Mouse (Mus musculus): ENCODE results near the gene Ptprs. TPM values are rescaled to one million over a fixed set of nuclear protein-coding genes. Genes with fewer than 3 reads are reported as not detected.

Ptprs gene
- polyA plus RNA-seq, 2 experiments from 2014 or later: 6.5 to 8.6 TPM

DNA sequence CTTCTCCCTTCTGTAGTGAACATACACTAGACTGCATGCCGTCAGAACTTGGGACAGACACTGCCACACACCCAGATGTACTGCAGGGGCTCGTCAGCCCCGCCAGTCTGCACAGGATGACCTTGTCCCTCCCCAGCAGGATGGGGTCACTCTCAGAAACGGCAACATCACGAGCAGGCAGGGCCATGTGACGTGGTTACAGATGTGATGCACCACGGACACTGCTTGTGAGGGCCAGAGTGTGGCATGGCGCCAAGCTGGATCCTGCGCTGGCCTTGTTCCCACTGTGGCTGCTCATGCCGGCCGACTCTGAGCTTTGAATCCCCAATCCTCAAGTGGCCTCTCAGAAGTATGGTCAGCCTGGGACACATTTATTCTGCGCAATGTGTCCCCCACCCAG lies 58.0 kb downstream of the Ptprs start:
- no peak for ATAC-seq

DNA sequence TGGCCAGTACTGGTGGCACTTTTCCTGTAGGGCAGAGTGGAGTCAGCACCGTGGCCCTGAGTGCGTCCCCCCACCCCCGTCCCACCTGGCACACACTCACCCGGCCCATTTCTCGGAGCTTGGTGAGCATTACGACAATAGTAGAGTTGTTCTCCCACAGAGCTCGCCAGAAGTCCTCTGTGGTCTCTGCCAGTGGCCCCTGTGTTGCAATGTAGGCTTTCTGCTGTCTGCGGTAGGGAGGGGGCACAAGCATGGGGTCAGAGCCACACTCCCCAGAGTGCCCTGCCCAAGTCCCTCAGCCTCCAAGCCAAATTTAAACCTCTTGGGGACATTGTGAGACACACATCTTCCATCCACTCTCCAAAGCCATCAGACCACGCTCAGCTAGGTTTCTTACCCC lies 61.5 kb downstream of the Ptprs start:
- ATAC-seq: no peak

DNA sequence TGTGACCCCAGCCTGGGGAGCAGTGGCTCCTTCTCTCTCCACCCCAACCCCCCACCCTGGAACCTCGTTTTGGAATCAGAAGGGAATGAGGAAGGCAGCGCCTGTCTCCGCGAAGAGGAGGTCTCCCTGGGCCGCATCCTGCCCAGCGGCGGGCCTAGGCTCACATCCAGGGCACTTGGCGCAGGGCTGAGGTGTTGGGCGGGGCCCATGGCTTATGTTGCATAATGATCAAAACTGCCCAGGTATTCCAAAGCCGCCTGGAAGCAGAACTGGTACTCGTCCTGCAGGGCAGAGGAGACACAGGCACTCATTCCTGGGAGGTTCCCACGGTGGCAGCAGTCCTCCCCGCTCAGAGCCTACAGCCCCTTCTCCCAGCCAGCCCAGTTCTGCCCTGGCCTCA lies 63.2 kb downstream of the Ptprs start:
- ATAC-seq: no peak

DNA sequence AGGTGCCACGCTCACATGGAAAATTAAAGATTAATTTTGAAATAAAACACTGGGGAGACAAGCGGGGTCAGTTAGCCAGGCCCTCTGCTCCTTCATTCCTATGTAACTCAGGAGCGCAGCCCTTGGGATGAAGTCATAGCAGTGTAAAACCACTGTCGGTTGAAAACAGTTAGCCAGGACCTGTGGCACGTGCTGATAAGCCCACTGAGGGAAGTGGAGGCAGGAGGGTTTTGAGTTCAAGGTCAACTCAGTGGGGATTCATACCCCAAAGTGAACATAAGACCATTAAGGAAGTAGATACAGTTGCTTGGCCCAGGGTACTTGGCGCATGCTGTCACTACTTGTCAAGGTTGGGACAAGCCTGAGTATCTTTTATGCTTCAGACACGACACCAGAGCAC lies 64.8 kb downstream of the Ptprs start:
- no peak for ATAC-seq

DNA sequence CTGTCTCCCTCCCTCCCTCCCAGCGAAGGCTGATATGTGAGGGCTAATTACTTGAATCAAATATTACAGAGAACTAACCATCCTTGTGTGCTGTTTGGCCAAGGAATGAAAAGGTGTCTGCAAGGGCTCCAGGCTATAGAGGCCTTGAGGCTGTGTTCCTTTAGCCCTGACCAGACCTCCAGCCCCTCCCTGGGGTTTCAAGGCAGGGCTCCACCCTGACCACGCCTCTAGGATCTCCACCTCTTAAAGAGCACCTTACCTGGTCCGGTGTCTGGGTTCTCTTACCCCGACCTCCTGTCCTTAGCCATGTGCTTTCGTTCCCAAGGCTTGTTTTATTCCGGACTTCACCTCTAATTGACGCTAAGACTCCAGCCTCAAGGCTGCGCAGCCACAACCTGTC lies 66.5 kb downstream of the Ptprs start:
- no peak for ATAC-seq

DNA sequence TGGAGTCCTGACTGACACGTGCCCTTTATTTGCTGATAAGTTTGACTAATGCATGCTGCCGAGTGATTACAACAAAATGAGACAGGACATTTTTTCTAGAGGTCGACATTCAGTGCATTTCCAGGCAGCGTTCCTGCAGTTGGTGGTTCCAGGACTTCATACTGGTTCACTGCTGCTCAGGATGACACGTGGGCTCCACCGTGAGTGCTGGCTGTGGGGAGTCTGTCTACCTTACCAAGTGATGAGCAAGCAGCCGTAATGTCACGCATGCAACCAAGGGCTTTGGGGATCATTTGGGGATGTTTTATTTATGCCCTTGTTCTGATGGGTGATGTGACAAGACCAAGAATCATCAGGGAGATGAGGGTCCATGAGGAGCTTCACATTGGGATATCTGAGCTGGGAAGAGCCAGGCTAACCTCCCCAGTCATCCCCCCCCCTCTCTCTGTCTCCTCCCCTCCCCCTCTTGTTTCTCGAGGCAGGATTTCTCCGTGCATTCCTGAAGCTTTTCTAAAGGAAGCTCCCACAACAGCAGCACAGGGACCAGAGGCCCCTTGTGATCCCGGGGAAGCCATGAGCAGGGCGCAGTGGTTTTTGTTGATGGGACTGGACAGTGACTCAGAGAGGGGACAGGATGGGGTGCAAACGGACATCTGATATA lies 67.2 kb downstream of the Ptprs start:
- no peak for ATAC-seq

DNA sequence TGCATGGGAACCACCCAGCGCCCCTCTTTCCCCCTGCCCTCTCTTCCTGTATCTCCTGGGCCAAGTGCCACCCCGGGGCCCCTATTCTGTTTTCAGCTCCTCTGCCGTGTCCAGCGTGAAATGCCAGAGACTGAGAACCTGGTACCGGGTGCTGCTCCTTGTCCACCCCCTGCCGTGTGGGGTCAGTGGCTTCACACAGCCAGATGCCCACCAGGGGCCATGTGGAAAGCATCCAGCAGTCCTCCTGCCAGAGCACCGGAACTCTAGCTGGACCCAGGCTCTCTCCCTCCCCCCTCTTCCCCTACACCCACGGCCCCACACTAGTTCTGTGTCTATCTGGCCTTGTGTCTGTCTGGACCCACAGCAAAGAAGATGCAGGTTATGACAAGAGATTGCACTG lies 68.9 kb downstream of the Ptprs start:
- ATAC-seq: no peak

DNA sequence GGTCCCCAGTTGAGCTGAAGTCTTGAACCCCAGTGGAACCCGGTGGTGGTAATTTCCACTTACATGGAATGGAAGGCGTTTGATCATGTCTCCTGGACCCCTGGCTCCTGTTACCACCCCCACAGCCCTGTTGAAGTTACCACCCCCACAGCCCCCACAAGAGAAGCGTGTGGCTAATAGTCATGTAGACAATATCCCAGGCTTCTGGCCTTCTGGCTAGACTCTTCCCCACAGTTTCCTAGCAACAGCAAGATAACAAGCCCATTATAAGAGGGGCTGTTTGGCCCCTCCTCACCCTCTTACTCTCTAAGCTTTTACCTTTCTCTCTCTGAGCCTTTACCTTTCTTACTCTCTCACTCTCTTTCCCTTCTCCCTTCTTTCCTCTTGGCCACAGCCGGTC lies 69.4 kb downstream of the Ptprs start:
- ATAC-seq: no peak

DNA sequence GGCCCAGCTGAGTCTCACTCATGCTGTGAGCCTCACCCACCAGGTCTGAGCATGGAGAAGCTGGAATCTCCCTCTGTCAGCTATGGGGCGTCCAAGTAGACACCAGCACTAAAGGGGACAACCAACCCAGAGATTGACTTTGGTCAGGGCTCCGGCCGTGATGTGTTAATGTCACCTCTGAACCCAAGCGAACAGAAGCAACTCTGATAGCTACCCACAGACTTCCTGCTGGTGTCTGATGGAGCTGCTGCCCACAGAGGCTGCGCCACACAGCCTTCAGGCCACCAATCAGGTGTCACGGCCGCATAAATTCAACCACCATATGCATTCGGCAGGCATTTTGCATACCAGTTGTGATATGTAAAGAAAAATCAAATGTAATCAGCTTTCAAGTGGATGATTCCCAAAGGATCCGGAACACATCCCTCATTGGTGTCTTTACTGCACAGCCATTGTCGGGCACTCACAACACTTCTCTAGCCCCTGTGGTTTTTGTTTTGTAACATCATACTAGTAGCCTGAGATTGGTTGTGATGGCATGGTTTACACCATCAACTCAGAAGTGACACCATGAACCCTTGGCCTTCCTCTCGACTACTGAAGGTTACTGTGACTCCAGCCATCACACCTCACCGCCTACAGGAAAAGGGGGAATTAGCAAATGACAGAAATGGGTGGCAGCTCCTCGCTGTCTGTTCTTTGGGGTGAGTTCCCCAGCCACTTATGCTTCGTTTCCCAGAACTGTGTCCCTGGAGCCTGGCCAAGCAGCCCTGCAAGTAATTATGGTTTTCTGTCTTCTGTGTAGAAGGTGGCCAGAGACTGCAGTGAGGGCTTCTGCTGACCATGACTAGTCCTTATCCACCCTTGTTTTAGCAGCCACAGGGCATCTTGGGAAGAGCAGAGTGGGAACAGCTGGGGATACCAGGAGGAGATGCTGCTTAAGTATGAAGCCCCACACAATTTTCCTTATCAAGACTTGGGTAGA lies 70.1 kb downstream of the Ptprs start:
- no peak for ATAC-seq

DNA sequence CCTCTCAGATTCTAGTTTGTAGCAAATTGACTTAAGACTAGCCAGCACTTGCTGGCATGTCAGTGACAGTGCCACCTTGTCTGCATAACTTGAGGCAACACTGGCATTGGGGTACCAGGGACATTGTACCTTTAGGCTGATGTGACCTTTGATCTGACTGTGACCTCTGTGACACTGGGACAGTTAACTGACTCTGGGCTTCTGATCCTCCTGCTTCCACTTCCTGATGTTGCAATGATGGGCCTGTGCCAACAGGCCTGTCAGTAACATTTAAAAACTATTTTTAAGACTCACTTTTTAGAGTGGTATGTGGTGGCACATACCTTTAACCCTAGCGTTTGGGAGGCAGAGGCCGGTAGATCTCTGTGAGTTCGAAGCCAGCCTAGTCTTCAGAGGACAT lies 70.9 kb downstream of the Ptprs start:
- ATAC-seq: no peak

DNA sequence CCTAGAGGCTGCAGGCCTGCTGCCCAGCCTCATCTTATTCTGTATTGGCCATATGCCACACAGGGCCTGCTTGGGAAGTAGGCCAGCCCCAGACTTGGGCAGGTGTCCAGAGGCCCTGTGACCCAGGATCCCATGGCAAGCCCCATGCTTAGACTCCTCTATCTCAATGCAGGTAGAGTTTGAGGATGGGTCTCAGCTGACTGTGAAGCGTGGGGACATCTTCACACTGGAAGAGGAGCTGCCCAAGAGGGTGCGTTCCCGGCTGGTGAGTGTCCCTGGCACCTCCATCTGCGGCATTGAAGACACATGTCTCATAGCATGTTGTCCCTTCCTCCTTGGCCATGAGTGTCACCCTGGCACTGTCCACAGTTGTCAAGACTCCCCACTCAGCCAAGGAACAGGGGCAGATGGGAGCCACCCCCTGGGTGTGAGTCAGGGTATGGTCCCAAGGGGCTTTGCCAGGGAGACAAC lies 75.2 kb downstream of the Ptprs start:
- no peak for ATAC-seq

DNA sequence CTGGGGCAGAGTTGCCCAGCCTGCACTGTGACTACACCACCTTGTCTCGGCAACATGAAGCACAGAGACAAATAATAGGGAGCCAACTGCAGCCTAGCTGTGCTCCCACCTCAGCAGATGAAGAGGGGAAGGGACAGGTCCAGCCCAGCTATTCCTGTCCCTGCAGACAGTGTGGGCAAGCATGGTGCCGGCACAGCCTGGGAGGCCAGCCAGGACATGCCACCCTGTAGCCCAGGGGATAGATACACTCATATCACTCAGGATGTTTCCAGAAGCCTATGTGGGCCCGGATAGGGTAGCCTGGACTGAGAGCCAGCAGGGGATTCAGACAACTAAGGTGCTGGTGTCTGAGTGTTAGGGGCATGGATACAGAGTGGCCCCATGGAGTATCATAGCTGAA lies 76.1 kb downstream of the Ptprs start:
- no peak for ATAC-seq

DNA sequence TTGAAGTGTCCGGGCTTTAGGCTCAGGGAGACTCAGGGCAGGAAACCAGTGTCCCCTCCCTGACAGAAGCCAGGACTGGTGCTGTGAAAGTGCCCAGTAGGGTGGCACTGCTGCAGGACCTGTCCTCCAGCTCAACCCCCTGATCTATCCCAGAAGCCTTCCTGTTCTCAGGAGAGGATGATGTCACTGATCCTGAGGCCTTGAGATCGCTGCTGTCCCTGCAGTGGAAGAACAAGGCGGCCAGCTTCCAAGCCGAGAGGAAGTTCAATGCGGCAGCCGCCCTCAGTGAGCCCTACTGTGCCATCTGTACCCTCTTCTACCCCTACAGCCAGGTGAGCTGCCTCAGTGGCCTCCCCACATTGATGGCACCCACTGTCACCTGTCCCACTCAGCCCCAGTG lies 80.2 kb downstream of the Ptprs start:
- ATAC-seq: no peak

DNA sequence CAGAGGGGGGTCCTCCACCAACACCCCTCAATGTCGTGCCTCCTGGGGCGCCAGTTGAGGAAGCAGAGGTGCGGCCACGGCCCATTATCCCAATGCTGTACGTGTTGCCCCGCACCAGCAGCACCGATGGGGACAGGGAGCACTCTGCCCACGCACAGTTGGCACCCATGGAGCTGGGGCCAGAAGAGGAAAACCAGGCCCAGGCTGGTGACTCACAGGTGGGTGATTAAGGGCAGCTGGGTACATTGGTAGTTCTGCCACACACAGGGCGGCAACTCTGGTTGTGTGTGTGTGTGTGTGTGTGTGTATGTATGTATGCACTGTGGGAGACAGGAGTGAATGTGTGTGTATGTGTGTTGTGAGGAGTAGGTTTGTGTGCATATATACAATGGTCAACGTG lies 82.4 kb downstream of the Ptprs start:
- no peak for ATAC-seq

DNA sequence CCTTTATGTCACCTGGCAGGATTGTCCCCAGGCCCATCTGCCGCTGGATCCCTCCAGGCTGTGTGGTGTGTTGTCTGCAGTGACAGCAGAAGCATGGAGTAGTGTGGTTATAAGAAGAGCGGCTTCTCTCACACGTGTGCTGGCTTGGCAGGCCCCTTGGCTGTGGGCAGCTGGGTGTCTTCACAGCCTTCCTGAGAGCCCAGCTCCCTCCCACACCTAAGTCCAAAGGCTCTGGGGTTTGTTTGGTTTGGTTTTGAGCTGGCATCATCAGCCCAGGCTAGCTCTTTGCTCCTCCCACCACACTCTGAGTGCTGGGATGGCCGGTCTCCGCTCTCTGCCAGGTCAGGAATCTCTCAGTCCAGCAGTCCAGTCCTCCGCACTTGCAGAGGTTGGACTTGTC lies 83.0 kb downstream of the Ptprs start:
- ATAC-seq: no peak

DNA sequence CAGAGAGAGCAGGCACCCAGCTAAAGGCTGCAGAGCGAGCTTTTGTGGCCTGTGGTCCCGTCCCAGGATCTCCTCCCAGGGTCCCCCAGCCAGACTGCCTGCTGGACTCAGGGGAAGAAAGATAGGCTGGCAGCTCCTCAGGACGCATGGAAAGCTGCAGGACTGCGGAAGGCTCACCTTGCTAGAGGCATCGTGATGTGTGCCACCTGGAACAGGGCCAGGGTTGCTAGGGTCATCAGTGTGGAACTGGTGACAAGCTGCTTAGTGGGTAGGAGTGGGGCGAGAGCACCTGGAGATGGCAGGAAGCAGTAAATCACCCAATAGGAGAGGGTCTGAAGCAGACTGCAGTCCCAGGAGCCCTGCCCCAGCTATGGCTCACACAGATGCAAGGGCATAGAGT lies 88.7 kb downstream of the Ptprs start:
- no peak for ATAC-seq

DNA sequence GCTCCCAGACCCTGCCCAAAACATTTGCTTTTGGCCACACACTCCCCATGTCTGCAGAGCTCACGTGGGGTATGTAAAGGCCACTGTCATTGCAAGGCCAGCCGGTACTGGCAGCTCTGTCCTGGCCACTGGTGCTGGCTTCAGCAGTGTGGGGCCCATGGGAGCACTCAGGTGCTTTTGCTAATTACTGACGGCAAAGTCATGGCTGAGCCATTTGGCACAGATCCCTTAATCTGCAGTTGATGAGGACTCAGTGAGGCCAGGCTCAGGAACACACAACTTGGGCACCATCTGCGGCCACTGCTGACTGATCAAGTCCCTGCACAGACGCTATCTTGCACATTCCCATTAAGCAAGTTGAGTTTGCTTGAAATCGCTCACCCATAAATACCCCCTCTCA lies 91.4 kb downstream of the Ptprs start:
- no peak for ATAC-seq

DNA sequence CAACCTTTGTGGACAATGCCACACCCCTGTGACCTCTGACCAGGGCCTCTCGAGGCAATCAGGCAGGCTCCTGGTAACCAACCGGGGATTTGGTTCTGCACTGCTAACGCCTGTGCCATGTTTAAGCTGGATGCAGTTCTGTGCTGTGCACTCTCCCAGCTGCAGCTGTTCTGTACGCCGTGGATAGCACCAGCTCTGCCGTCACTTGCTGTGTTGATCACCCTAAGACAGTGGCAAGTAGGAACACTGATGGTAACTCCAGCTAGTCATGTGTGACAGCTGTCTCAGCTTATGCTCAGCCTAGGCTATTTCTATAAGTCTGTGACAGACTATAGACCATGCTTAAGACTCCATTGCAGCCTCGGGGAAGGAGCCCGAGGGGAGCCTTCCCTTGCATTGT lies 93.3 kb downstream of the Ptprs start:
- no peak for ATAC-seq

DNA sequence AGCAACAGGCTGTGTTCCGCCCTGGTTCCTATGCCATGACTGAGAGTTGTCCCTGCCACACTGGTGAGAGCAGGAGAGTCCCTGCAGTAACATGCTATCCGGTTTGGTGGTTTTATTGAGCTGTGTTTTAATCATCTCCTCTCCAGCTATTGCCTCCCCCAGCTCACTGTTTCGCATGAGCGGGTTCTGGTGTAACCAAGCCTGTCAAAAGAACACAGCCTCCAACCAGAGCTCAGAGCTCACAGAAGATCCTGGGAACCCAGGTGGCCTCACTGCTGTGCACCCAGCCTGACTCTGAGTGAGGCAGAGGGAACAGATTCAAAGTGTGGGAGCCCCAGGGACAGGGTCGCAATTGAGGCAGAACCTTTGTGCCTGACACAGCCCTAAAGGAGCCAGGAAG lies 95.1 kb downstream of the Ptprs start:
- no peak for ATAC-seq

DNA sequence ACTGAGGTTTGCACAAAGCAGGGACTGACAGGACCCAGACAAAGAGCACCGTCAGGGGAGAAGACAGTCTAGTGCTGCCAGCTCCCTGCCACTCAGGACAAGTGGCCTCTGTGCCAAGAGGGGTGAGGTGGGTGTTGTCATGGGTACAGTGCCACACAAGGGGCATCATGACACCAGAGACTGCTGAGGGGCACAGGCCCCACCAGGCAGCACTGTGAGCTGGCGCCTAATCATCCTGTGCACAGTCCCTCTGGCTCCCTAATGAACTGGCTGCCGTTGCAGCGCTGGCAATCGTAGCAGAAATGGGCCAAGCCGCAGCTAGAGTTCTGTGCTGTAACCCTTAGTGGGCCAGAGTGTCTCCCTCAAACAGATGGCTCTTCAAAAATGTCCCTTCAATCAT lies 96.0 kb downstream of the Ptprs start:
- no peak for ATAC-seq

DNA sequence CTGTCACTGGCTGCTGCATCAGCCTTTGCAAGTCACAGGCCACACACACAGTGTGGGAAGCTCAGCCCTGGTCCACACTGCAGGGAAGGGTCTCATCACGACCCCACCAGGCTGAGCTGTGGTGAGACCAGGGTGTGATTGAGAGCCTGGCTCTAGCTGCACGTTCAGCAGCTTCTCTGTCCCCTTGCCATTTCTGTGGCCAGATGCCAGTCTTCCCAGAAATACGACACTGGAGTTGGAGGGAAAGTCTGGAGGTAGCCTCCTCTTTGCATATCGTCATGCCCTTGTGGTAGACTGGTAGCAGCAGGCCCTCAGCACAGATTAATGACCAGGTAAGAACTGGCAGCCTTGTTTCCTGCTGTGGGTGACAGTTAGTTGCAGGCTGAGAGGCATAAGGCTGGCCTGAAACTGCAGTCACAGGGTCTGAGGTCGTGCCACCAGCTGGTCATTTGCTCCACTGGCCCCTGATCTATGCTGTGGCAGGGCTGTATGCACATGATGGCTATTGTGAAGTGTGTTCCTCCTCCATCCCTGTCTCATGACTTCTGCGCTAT lies 96.9 kb downstream of the Ptprs start:
- ATAC-seq: no peak

DNA sequence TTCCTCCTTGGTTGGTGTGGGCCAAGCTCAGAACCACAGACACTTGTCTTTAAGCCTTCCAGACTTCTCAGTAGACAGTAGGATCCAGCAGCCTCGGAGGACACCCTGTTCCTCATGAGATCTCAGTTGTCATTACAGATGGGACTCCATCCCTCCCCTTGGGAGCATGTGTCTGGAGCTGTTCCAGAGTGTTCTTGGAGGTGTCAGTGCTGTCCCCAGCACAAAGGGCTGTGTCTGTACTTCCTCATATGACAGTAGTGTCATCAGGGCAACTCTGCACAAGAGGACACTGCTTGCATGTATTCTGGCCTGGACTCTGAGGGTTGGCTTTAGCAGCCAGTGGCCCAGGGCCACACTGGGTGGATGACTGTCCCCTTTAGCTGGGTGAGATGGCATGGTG lies 101.4 kb downstream of the Ptprs start:
- no peak for ATAC-seq

DNA sequence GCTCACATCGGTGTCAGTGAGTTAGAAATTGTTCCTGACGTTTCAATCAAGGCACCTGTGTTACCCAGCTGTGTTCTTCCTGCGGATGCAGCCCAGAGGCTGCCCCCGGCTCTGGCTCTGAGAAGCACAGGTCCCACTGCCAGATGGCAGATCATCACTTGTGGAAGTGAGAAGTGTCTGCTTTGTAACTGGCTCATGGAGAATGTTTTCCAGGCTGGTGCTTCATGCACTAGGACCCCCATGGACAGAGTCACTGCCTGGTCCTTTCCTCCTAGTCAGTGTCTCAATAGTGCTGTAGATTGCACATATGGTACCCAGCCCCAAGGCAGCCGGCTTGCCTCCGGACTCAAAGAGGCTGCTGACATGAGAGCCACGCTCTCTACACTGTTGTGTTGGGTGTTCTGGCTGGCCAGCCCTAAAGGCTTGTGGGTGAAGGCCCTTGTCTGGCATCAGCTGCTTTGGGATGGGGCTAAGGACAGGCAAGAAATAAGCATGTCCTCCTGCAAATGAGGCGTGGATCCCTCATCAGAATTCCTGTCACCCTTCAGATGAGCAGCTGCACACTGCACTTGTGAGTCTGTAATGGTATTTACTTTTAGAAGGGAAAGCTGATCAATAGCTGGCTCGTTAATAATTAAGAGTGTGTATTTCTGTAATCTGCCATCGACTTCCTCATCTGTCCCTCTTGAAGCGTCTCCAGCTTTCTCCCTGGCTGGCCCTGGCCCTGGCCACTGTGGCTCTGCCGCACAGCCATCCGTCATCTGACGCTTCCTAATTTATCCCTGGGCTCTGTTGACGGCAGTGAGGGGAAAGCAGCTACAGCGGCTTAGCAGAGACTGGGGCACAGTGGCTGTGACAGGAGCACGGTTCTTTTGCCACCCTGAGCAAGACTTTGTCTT lies 102.9 kb downstream of the Ptprs start:
- no peak for ATAC-seq
